Mouse (Mus musculus): ENCODE measurements around the gene Cdk18. TPM values are rescaled to one million over a fixed set of nuclear protein-coding genes. Genes with fewer than 3 reads are reported as not detected.
A peak's percentile ranks its signal among the peaks of the same experiment; 100 is the strongest.

Cdk18 gene
- polyA plus RNA-seq, 1 experiment from 2014 or later, result 6.3 TPM

GRCm38 (mm10) chr1:132143730-132144129 lies 4.2 kb upstream of the Cdk18 start:
- no peak for ATAC-seq (ENCODE audit: low FRiP score, low TSS enrichment)
- 60% methylated on average over 4 of the region's 4 CpGs for WGBS
- Histone ChIP-seq H3K27me3 (ENCODE audit: control insufficient read depth, insufficient read depth, low read length) (no peaks in the 10 kb centered on the region), H3K36me3 (ENCODE audit: control insufficient read depth, insufficient read depth, low read length) (no peaks in the 10 kb centered on the region), H3K4me1 (ENCODE audit: control insufficient read depth, insufficient read depth, low read length) (no peaks in the 10 kb centered on the region), H3K27ac (ENCODE audit: low read depth, low read length) (no peak overlapping the region), H3K9ac (ENCODE audit: low read depth, low read length) (no peak overlapping the region), H3K4me3 (ENCODE audit: low read length) (no peak overlapping the region), H3K4me2 (replicated peaks; ENCODE audit: low read depth, low read length) (no peak overlapping the region), H3K9me3 (ENCODE audit: control insufficient read depth, low read length) (no peaks in the 10 kb centered on the region)

GRCm38 (mm10) chr1:132143079-132143478 lies 3.6 kb upstream of the Cdk18 start:
- Histone ChIP-seq H3K4me2 (replicated peaks; ENCODE audit: low read depth, low read length) (no peak overlapping the region), H3K4me3 (ENCODE audit: low read length) (no peak overlapping the region), H3K27me3 (ENCODE audit: control insufficient read depth, insufficient read depth, low read length) (0 out of 2 replicates have a peak, but pooled peaks cover 2% of the 10 kb centered on the region), H3K27ac (ENCODE audit: low read depth, low read length) (no peak overlapping the region), H3K4me1 (ENCODE audit: control insufficient read depth, insufficient read depth, low read length) (0 out of 2 replicates have a peak, but pooled peaks cover 5% of the 10 kb centered on the region), H3K9me3 (ENCODE audit: control insufficient read depth, low read length) (no peaks in the 10 kb centered on the region), H3K9ac (ENCODE audit: low read depth, low read length) (no peak overlapping the region), H3K36me3 (ENCODE audit: control insufficient read depth, insufficient read depth, low read length) (no peaks in the 10 kb centered on the region)
- 69% methylated on average over 5 of the region's 5 CpGs for WGBS
- ATAC-seq (ENCODE audit: low FRiP score, low TSS enrichment), result no peak

GRCm38 (mm10) chr1:132141753-132142152 lies 2.3 kb upstream of the Cdk18 start:
- 29% methylated on average over 13 of the region's 13 CpGs for WGBS
- no peak for ATAC-seq (ENCODE audit: low FRiP score, low TSS enrichment)
- H3K36me3 ChIP-seq (ENCODE audit: control insufficient read depth, insufficient read depth, low read length), result no peaks in the 10 kb centered on the region

GRCm38 (mm10) chr1:132141166-132141565 lies 1.7 kb upstream of the Cdk18 start:
- no peak for ATAC-seq (ENCODE audit: low FRiP score, low TSS enrichment)
- no peak overlapping the region for H3K9ac ChIP-seq (ENCODE audit: low read depth, low read length)
- 27% methylated on average over 2 of the region's 2 CpGs for WGBS
- H3K9me3 ChIP-seq (ENCODE audit: control insufficient read depth, low read length), result no peaks in the 10 kb centered on the region
- H3K4me1 ChIP-seq (ENCODE audit: control insufficient read depth, insufficient read depth, low read length), result 0 out of 2 replicates have a peak, but pooled peaks cover 5% of the 10 kb centered on the region
- H3K27ac ChIP-seq (ENCODE audit: low read depth, low read length), result no peak overlapping the region
- no peaks in the 10 kb centered on the region for H3K36me3 ChIP-seq (ENCODE audit: control insufficient read depth, insufficient read depth, low read length)
- H3K27me3 ChIP-seq (ENCODE audit: control insufficient read depth, insufficient read depth, low read length), result 0 out of 2 replicates have a peak, but pooled peaks cover 3% of the 10 kb centered on the region
- no peak overlapping the region for H3K4me3 ChIP-seq (ENCODE audit: low read length)
- H3K4me2 ChIP-seq (replicated peaks; ENCODE audit: low read depth, low read length), result no peak overlapping the region

More at GRCm38 (mm10) chr1:132141753-132142152, 2.3 kb upstream of the Cdk18 start:
- Histone ChIP-seq H3K9ac (ENCODE audit: low read depth, low read length) (no peak overlapping the region), H3K4me1 (ENCODE audit: control insufficient read depth, insufficient read depth, low read length) (0 out of 2 replicates have a peak, but pooled peaks cover 5% of the 10 kb centered on the region), H3K4me2 (replicated peaks; ENCODE audit: low read depth, low read length) (no peak overlapping the region), H3K27me3 (ENCODE audit: control insufficient read depth, insufficient read depth, low read length) (0 out of 2 replicates have a peak, but pooled peaks cover 3% of the 10 kb centered on the region), H3K4me3 (ENCODE audit: low read length) (no peak overlapping the region), H3K9me3 (ENCODE audit: control insufficient read depth, low read length) (no peaks in the 10 kb centered on the region), H3K27ac (ENCODE audit: low read depth, low read length) (no peak overlapping the region)

GRCm38 (mm10) chr1:132140574-132140973 lies 1.1 kb upstream of the Cdk18 start:
- Histone ChIP-seq H3K9me3 (ENCODE audit: control insufficient read depth, low read length) (no peaks in the 10 kb centered on the region), H3K27ac (ENCODE audit: low read depth, low read length) (no peak overlapping the region), H3K4me3 (ENCODE audit: low read length) (no peak overlapping the region), H3K9ac (ENCODE audit: low read depth, low read length) (no peak overlapping the region), H3K4me2 (replicated peaks; ENCODE audit: low read depth, low read length) (no peak overlapping the region), H3K4me1 (ENCODE audit: control insufficient read depth, insufficient read depth, low read length) (0 out of 2 replicates have a peak, but pooled peaks cover 5% of the 10 kb centered on the region), H3K36me3 (ENCODE audit: control insufficient read depth, insufficient read depth, low read length) (no peaks in the 10 kb centered on the region), H3K27me3 (ENCODE audit: control insufficient read depth, insufficient read depth, low read length) (0 out of 2 replicates have a peak, but pooled peaks cover 3% of the 10 kb centered on the region)
- ATAC-seq (ENCODE audit: low FRiP score, low TSS enrichment), result no peak
- WGBS, result 25% methylated on average over 4 of the region's 4 CpGs

- no peak overlapping the region for H3K9ac ChIP-seq (ENCODE audit: low read depth, low read length)
- 0 out of 2 replicates have a peak, but pooled peaks cover 5% of the 10 kb centered on the region for H3K4me1 ChIP-seq (ENCODE audit: control insufficient read depth, insufficient read depth, low read length)
- no peaks in the 10 kb centered on the region for H3K36me3 ChIP-seq (ENCODE audit: control insufficient read depth, insufficient read depth, low read length)
- 52% methylated on average over 10 of the region's 10 CpGs for WGBS
- ATAC-seq (ENCODE audit: low FRiP score, low TSS enrichment), result no peak; the same call in 1 of the 2 replicates
- 0 out of 2 replicates have a peak, but pooled peaks cover 3% of the 10 kb centered on the region for H3K27me3 ChIP-seq (ENCODE audit: control insufficient read depth, insufficient read depth, low read length)
- H3K4me3 ChIP-seq (ENCODE audit: low read length), result no peak overlapping the region
- H3K9me3 ChIP-seq (ENCODE audit: control insufficient read depth, low read length), result no peaks in the 10 kb centered on the region
- no peak overlapping the region for H3K27ac ChIP-seq (ENCODE audit: low read depth, low read length)
- H3K4me2 ChIP-seq (replicated peaks; ENCODE audit: low read depth, low read length), result no peak overlapping the region
These were observed 687 bp upstream of the Cdk18 start for GRCm38 (mm10) chr1:132140171-132140570.

GRCm38 (mm10) chr1:132138576-132139415 lies 688 bp downstream of the Cdk18 start:
- Histone ChIP-seq H3K9ac (ENCODE audit: low read depth, low read length) (peak overlapping the region; percentile 57), H3K36me3 (ENCODE audit: control insufficient read depth, insufficient read depth, low read length) (no peaks in the 10 kb centered on the region), H3K9me3 (ENCODE audit: control insufficient read depth, low read length) (no peaks in the 10 kb centered on the region), H3K4me3 (ENCODE audit: low read length) (peak overlapping the region; percentile 50), H3K27me3 (ENCODE audit: control insufficient read depth, insufficient read depth, low read length) (0 out of 2 replicates have a peak, but pooled peaks cover 3% of the 10 kb centered on the region), H3K4me2 (replicated peaks; ENCODE audit: low read depth, low read length) (peak overlapping the region; percentile 57), H3K27ac (ENCODE audit: low read depth, low read length) (no peak overlapping the region), H3K4me1 (ENCODE audit: control insufficient read depth, insufficient read depth, low read length) (0 out of 2 replicates have a peak, but pooled peaks cover 5% of the 10 kb centered on the region)
- 3% methylated on average over 35 of the region's 35 CpGs for WGBS
- ATAC-seq (ENCODE audit: low FRiP score, low TSS enrichment), result peak; percentile 3; the same call in 1 of the 2 replicates

- no peaks in the 10 kb centered on the region for H3K9me3 ChIP-seq (ENCODE audit: control insufficient read depth, low read length)
- peaks cover 9% of the 10 kb centered on the region; the same call in 1 of the 2 replicates for H3K4me1 ChIP-seq (ENCODE audit: control insufficient read depth, insufficient read depth, low read length)
- WGBS, result 49% methylated on average over 9 of the region's 9 CpGs
- no peak overlapping the region for H3K27ac ChIP-seq (ENCODE audit: low read depth, low read length)
- peak overlapping the region; percentile 7; the same call in 1 of the 2 replicates for H3K9ac ChIP-seq (ENCODE audit: low read depth, low read length)
- peak overlapping the region; percentile 57 for H3K4me2 ChIP-seq (replicated peaks; ENCODE audit: low read depth, low read length)
- H3K27me3 ChIP-seq (ENCODE audit: control insufficient read depth, insufficient read depth, low read length), result 0 out of 2 replicates have a peak, but pooled peaks cover 3% of the 10 kb centered on the region
- H3K36me3 ChIP-seq (ENCODE audit: control insufficient read depth, insufficient read depth, low read length), result no peaks in the 10 kb centered on the region
- ATAC-seq (ENCODE audit: low FRiP score, low TSS enrichment), result no peak
- H3K4me3 ChIP-seq (ENCODE audit: low read length), result peak overlapping the region; percentile 50
These were observed 1.4 kb downstream of the Cdk18 start for GRCm38 (mm10) chr1:132137935-132138575.

Measured in kidney, embryonic 14.5 days (tissue).